Mouse (Mus musculus): ENCODE measurements around the gene Slc10a1. TPM values are rescaled to one million over a fixed set of nuclear protein-coding genes. Genes with fewer than 3 reads are reported as not detected.
A peak's percentile ranks its signal among the peaks of the same experiment; 100 is the strongest.

The Slc10a1 gene
- polyA plus RNA-seq (2016; fragmentation: Nextera tagmentation; extraction: Ambion mirVana) = 0.40 and 0.68 TPM in 2 replicates

- Histone ChIP-seq H3K27me3 (ENCODE audit: low read depth, poor library complexity, severe bottlenecking) (no peaks in the 10 kb centered on the region), H3K27ac (no peak within 1 kb of the TSS), H3K9me3 (replicated peaks) (no peaks in the 10 kb centered on the region), H3K4me1 (0 out of 2 replicates have a peak, but pooled peaks cover 5% of the 10 kb centered on the region), H3K36me3 (no peaks in the 10 kb centered on the region), H3K4me3 (no peak within 1 kb of the TSS)
- 85% methylated on average over 5 of the region's 5 CpGs for WGBS
- DNase-seq (ENCODE audit: low spot score) = peak; percentile 9
Observed at GRCm38 (mm10) chr12:80968605-80969004, at the start of gene Slc10a1. TSS of gene Slc10a1 (minus strand) at chr12:80968705.

GRCm38 (mm10) chr12:81017624-81018023 lies 49.1 kb upstream of the Slc10a1 start:
- Histone ChIP-seq H3K36me3 (no peaks in the 10 kb centered on the region), H3K4me3 (no peak overlapping the region), H3K4me1 (peaks cover 9% of the 10 kb centered on the region), H3K9me3 (replicated peaks) (no peaks in the 10 kb centered on the region), H3K27ac (no peak overlapping the region), H3K27me3 (ENCODE audit: low read depth, poor library complexity, severe bottlenecking) (no peaks in the 10 kb centered on the region)
- DNase-seq (ENCODE audit: low spot score) = no peak
- WGBS = 94% methylated on average over 12 of the region's 12 CpGs

- WGBS = 82% methylated on average over 11 of the region's 11 CpGs
- no peak overlapping the region for H3K4me3 ChIP-seq
- DNase-seq (ENCODE audit: low spot score) = no peak
- H3K27me3 ChIP-seq (ENCODE audit: low read depth, poor library complexity, severe bottlenecking) = 0 out of 2 replicates have a peak, but pooled peaks cover 5% of the 10 kb centered on the region
- peaks cover 28% of the 10 kb centered on the region for H3K4me1 ChIP-seq
- no peak overlapping the region for H3K27ac ChIP-seq
- no peaks in the 10 kb centered on the region for H3K9me3 ChIP-seq (replicated peaks)
- H3K36me3 ChIP-seq = no peaks in the 10 kb centered on the region
Observed at GRCm38 (mm10) chr12:81013496-81013895, 45.0 kb upstream of the Slc10a1 start.

GRCm38 (mm10) chr12:81011994-81012393 lies 43.5 kb upstream of the Slc10a1 start:
- no peak overlapping the region for H3K4me3 ChIP-seq

GRCm38 (mm10) chr12:81009813-81010212 lies 41.3 kb upstream of the Slc10a1 start:
- no peaks in the 10 kb centered on the region for H3K36me3 ChIP-seq
- DNase-seq (ENCODE audit: low spot score) = peak; percentile 70
- H3K9me3 ChIP-seq (replicated peaks) = no peaks in the 10 kb centered on the region
- H3K27me3 ChIP-seq (ENCODE audit: low read depth, poor library complexity, severe bottlenecking) = 0 out of 2 replicates have a peak, but pooled peaks cover 5% of the 10 kb centered on the region
- WGBS = 5% methylated on average over 3 of the region's 3 CpGs
- H3K27ac ChIP-seq = peak overlapping the region; percentile 72
- peak overlapping the region; percentile 31 for H3K4me3 ChIP-seq
- peaks cover 25% of the 10 kb centered on the region for H3K4me1 ChIP-seq

More at GRCm38 (mm10) chr12:81011994-81012393, 43.5 kb upstream of the Slc10a1 start:
- H3K27me3 ChIP-seq (ENCODE audit: low read depth, poor library complexity, severe bottlenecking) = 0 out of 2 replicates have a peak, but pooled peaks cover 5% of the 10 kb centered on the region
- DNase-seq (ENCODE audit: low spot score) = no peak
- no peaks in the 10 kb centered on the region for H3K36me3 ChIP-seq
- H3K27ac ChIP-seq = no peak overlapping the region
- H3K9me3 ChIP-seq (replicated peaks) = no peaks in the 10 kb centered on the region
- H3K4me1 ChIP-seq = peaks cover 25% of the 10 kb centered on the region
- WGBS = 85% methylated on average over 2 of the region's 2 CpGs

GRCm38 (mm10) chr12:81002841-81003635 lies 34.5 kb upstream of the Slc10a1 start:
- 4% methylated on average over 13 of the region's 13 CpGs for WGBS
- H3K27ac ChIP-seq = peak overlapping the region; percentile 46; the same call in 1 of the 2 replicates
- H3K4me1 ChIP-seq = peaks cover 52% of the 10 kb centered on the region
- H3K9me3 ChIP-seq (replicated peaks) = no peaks in the 10 kb centered on the region
- peak overlapping the region; percentile 19; the same call in 1 of the 2 replicates for H3K4me3 ChIP-seq
- peaks cover 14% of the 10 kb centered on the region for H3K27me3 ChIP-seq (ENCODE audit: low read depth, poor library complexity, severe bottlenecking)
- peak; percentile 58 for DNase-seq (ENCODE audit: low spot score)
- H3K36me3 ChIP-seq = no peaks in the 10 kb centered on the region

GRCm38 (mm10) chr12:81000924-81001323 lies 32.4 kb upstream of the Slc10a1 start:
- Histone ChIP-seq H3K9me3 (replicated peaks) (no peaks in the 10 kb centered on the region; the same call in 1 of the 2 replicates), H3K27ac (no peak overlapping the region), H3K4me1 (peaks cover 63% of the 10 kb centered on the region), H3K36me3 (0 out of 2 replicates have a peak, but pooled peaks cover 1% of the 10 kb centered on the region), H3K4me3 (no peak overlapping the region), H3K27me3 (ENCODE audit: low read depth, poor library complexity, severe bottlenecking) (peaks cover 14% of the 10 kb centered on the region)
- no peak for DNase-seq (ENCODE audit: low spot score)
- WGBS = 92% methylated on average over 4 of the region's 4 CpGs

- peak overlapping the region; percentile 43 for H3K4me3 ChIP-seq
- peaks cover 2% of the 10 kb centered on the region; the same call in 1 of the 2 replicates for H3K9me3 ChIP-seq (replicated peaks)
- peak overlapping the region; percentile 85 for H3K27ac ChIP-seq
- peak; percentile 59 for DNase-seq (ENCODE audit: low spot score)
- H3K36me3 ChIP-seq = 0 out of 2 replicates have a peak, but pooled peaks cover 5% of the 10 kb centered on the region
- H3K27me3 ChIP-seq (ENCODE audit: low read depth, poor library complexity, severe bottlenecking) = peaks cover 14% of the 10 kb centered on the region
- WGBS = 6% methylated on average over 33 of the region's 33 CpGs
- H3K4me1 ChIP-seq = peaks cover 64% of the 10 kb centered on the region
Observed at GRCm38 (mm10) chr12:80998528-80999221, 30.2 kb upstream of the Slc10a1 start.

GRCm38 (mm10) chr12:80997652-80998051 lies 29.1 kb upstream of the Slc10a1 start:
- Histone ChIP-seq H3K9me3 (replicated peaks) (peaks cover 2% of the 10 kb centered on the region; the same call in 1 of the 2 replicates), H3K27ac (no peak overlapping the region), H3K4me1 (peaks cover 54% of the 10 kb centered on the region), H3K4me3 (no peak overlapping the region), H3K27me3 (ENCODE audit: low read depth, poor library complexity, severe bottlenecking) (peaks cover 14% of the 10 kb centered on the region), H3K36me3 (0 out of 2 replicates have a peak, but pooled peaks cover 5% of the 10 kb centered on the region)
- WGBS = 70% methylated on average over 4 of the region's 4 CpGs
- DNase-seq (ENCODE audit: low spot score) = no peak

GRCm38 (mm10) chr12:80995326-80995725 lies 26.8 kb upstream of the Slc10a1 start:
- H3K9me3 ChIP-seq (replicated peaks) = peaks cover 2% of the 10 kb centered on the region; the same call in 1 of the 2 replicates
- 0 out of 2 replicates have a peak, but pooled peaks cover 5% of the 10 kb centered on the region for H3K36me3 ChIP-seq
- peaks cover 46% of the 10 kb centered on the region for H3K4me1 ChIP-seq
- H3K27ac ChIP-seq = no peak overlapping the region
- DNase-seq (ENCODE audit: low spot score) = no peak
- H3K4me3 ChIP-seq = no peak overlapping the region
- H3K27me3 ChIP-seq (ENCODE audit: low read depth, poor library complexity, severe bottlenecking) = peaks cover 14% of the 10 kb centered on the region
- WGBS = 95% methylated on average over 4 of the region's 4 CpGs

GRCm38 (mm10) chr12:80993773-80994172 lies 25.3 kb upstream of the Slc10a1 start:
- Histone ChIP-seq H3K4me1 (peaks cover 31% of the 10 kb centered on the region), H3K9me3 (replicated peaks) (peaks cover 2% of the 10 kb centered on the region; the same call in 1 of the 2 replicates), H3K4me3 (no peak overlapping the region), H3K27me3 (ENCODE audit: low read depth, poor library complexity, severe bottlenecking) (peaks cover 5% of the 10 kb centered on the region), H3K36me3 (0 out of 2 replicates have a peak, but pooled peaks cover 5% of the 10 kb centered on the region), H3K27ac (no peak overlapping the region)
- 69% methylated on average over 1 of the region's 1 CpGs for WGBS
- no peak for DNase-seq (ENCODE audit: low spot score)

GRCm38 (mm10) chr12:80992540-80993122 lies 24.1 kb upstream of the Slc10a1 start:
- DNase-seq (ENCODE audit: low spot score) = no peak

More at GRCm38 (mm10) chr12:80992540-80993122, 24.1 kb upstream of the Slc10a1 start:
- H3K27me3 ChIP-seq (ENCODE audit: low read depth, poor library complexity, severe bottlenecking) = no peaks in the 10 kb centered on the region
- whole genome bisulfite sequencing = 87% methylated on average over 8 of the region's 8 CpGs
- H3K4me1 ChIP-seq = peaks cover 19% of the 10 kb centered on the region
- H3K9me3 ChIP-seq (replicated peaks) = peaks cover 2% of the 10 kb centered on the region; the same call in 1 of the 2 replicates
- H3K4me3 ChIP-seq = no peak overlapping the region
- no peak overlapping the region for H3K27ac ChIP-seq
- 0 out of 2 replicates have a peak, but pooled peaks cover 5% of the 10 kb centered on the region for H3K36me3 ChIP-seq
